Mouse (Mus musculus) intestine, postnatal 0 days (tissue): ENCODE results near the gene Mrps35. TPM values are rescaled to one million over a fixed set of nuclear protein-coding genes. Genes with fewer than 3 reads are reported as not detected.

Source experiments
- ATAC-seq: fragments of 200-750 bp; cut with Nextera tagmentation; 2 replicates; pipeline ENCODE4 v1.8.0; 2017; ENCODE audit warnings: mild to moderate bottlenecking, moderate TSS enrichment, moderate library complexity
- H3K27ac ChIP-seq: fragments of 300-500 bp; sonication (generic); 2 replicates; pipeline ENCODE4 v1.5.1; 2014; ENCODE audit warnings: mild to moderate bottlenecking, low read depth, low read length, moderate library complexity
- H3K27me3 ChIP-seq: fragments of 300-500 bp; sonication (generic); replicated peaks from 2 replicates; pipeline ENCODE4 v1.6.1; 2014; ENCODE audit warnings: low read length, mixed read lengths; ENCODE audit not compliant: control insufficient read depth, insufficient read depth
- H3K36me3 ChIP-seq: fragments of 300-500 bp; sonication (generic); 2 replicates; pipeline ENCODE4 v1.6.1; 2014; ENCODE audit warnings: mild to moderate bottlenecking, moderate library complexity; ENCODE audit not compliant: control insufficient read depth, insufficient read depth
- H3K4me1 ChIP-seq: fragments of 300-500 bp; sonication (generic); replicated peaks from 2 replicates; pipeline ENCODE4 v1.6.1; 2014; ENCODE audit warnings: antibody characterized with exemption, low read length, mixed read lengths; ENCODE audit not compliant: control insufficient read depth, insufficient read depth
- H3K4me2 ChIP-seq: fragments of 300-500 bp; sonication (generic); replicated peaks from 2 replicates; pipeline ENCODE4 v1.6.1; 2014; ENCODE audit warnings: low read depth, mild to moderate bottlenecking, moderate library complexity
- H3K4me3 ChIP-seq: fragments of 300-500 bp; sonication (generic); 2 replicates; pipeline ENCODE4 v1.5.1; 2014; ENCODE audit warnings: low read depth, low read length
- H3K9ac ChIP-seq: fragments of 300-500 bp; sonication (generic); 2 replicates; pipeline ENCODE4 v1.6.1; 2014; ENCODE audit warnings: mild to moderate bottlenecking, low read depth, low read length
- H3K9me3 ChIP-seq: fragments of 300-500 bp; sonication (generic); 2 replicates; pipeline ENCODE4 v1.6.1; 2016; ENCODE audit warnings: mixed run types; ENCODE audit not compliant: control insufficient read depth
- CTCF ChIP-seq: sonication (generic); IDR thresholded peaks from 2 replicates; pipeline ENCODE4 v1.5.1; 2016; ENCODE audit warnings: low read depth, mild to moderate bottlenecking, control low read depth, antibody characterized with exemption, moderate library complexity
- WGBS: fragments of 180-500 bp; shearing (Covaris S2); extraction: QIAGEN DNeasy Blood & Tissue Kit; methylation state at CpG from one replicate; pipeline ENCODE4 v1.1.7; 2014; 5-methylcytosine and 5-hydroxymethylcytosine counted together
- polyA plus RNA-seq: library from polyadenylated mRNA; unstranded; fragments of >200 nt; fragmentation: Nextera tagmentation; extraction: Ambion mirVana; gene quantifications from 2 replicates; pipeline ENCODE4 v1.2.1, GENCODE M21; 2015

Gene Mrps35
- polyA plus RNA-seq, 1 experiment from 2014 or later = 97.3 TPM

- no peaks in the 10 kb centered on the region for H3K9me3 ChIP-seq
- peaks cover 63% of the 10 kb centered on the region for H3K36me3 ChIP-seq
- ATAC-seq = no peak
- no peak overlapping the region for H3K27ac ChIP-seq
- TF ChIP-seq CTCF = peak; percentile 38
- no peaks in the 10 kb centered on the region; the same call in 1 of the 2 replicates for H3K4me1 ChIP-seq
- no peak overlapping the region for H3K4me3 ChIP-seq
- no peak overlapping the region for H3K9ac ChIP-seq
- WGBS = 68% methylated on average over 7 of the region's 7 CpGs
- H3K27me3 ChIP-seq = no peaks in the 10 kb centered on the region
- H3K4me2 ChIP-seq = no peak overlapping the region
Measured at GRCm38 (mm10) chr6:147059326-147059725, 16.8 kb downstream of the Mrps35 start.

DNA sequence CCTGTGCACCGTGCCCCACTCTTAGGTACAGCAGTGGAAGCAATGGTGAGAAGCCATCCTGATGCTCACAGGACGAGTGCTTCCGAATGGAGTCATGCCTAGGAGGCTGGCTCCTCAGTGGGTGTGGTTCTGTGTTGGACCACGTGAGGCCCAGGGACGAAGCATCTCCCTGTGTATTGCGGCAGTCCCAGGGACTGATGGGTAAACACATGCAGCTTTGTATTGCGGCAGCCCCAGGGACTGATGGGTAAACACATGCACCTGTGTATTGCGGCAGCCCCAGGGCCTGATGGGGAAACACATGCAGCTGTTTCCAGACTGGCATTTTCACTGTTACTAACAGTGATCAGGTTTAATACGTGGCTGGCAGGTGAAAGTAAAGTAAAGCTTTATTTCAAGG lies 19.1 kb downstream of the Mrps35 start:
- no peak overlapping the region for H3K4me3 ChIP-seq
- H3K4me2 ChIP-seq = no peak overlapping the region
- H3K9ac ChIP-seq = no peak overlapping the region
- peaks cover 51% of the 10 kb centered on the region for H3K36me3 ChIP-seq
- peak; percentile 34; the same call in 1 of the 2 replicates for ATAC-seq
- no peaks in the 10 kb centered on the region; the same call in 1 of the 2 replicates for H3K4me1 ChIP-seq
- no peak overlapping the region for H3K27ac ChIP-seq
- WGBS = 68% methylated on average over 9 of the region's 9 CpGs
- no peaks in the 10 kb centered on the region for H3K9me3 ChIP-seq
- H3K27me3 ChIP-seq = no peaks in the 10 kb centered on the region
- TF ChIP-seq CTCF = no peak

- Histone ChIP-seq H3K9me3 (no peaks in the 10 kb centered on the region), H3K4me3 (no peak overlapping the region), H3K36me3 (peaks cover 51% of the 10 kb centered on the region), H3K27ac (no peak overlapping the region), H3K9ac (no peak overlapping the region), H3K4me1 (no peaks in the 10 kb centered on the region; the same call in 1 of the 2 replicates), H3K4me2 (no peak overlapping the region), H3K27me3 (no peaks in the 10 kb centered on the region)
- ATAC-seq = no peak
- no peak for TF ChIP-seq CTCF
- WGBS = 50% methylated on average over 7 of the region's 7 CpGs
Measured at GRCm38 (mm10) chr6:147062034-147062433, 19.5 kb downstream of the Mrps35 start.

- Histone ChIP-seq H3K27ac (no peak overlapping the region), H3K4me3 (no peak overlapping the region), H3K36me3 (peaks cover 50% of the 10 kb centered on the region), H3K9ac (no peak overlapping the region), H3K9me3 (no peaks in the 10 kb centered on the region), H3K4me1 (no peaks in the 10 kb centered on the region; the same call in 1 of the 2 replicates), H3K4me2 (no peak overlapping the region), H3K27me3 (no peaks in the 10 kb centered on the region)
- TF ChIP-seq CTCF = no peak
- 89% methylated on average over 7 of the region's 7 CpGs for WGBS
- no peak for ATAC-seq
Measured at GRCm38 (mm10) chr6:147062694-147063093, 20.1 kb downstream of the Mrps35 start.

DNA sequence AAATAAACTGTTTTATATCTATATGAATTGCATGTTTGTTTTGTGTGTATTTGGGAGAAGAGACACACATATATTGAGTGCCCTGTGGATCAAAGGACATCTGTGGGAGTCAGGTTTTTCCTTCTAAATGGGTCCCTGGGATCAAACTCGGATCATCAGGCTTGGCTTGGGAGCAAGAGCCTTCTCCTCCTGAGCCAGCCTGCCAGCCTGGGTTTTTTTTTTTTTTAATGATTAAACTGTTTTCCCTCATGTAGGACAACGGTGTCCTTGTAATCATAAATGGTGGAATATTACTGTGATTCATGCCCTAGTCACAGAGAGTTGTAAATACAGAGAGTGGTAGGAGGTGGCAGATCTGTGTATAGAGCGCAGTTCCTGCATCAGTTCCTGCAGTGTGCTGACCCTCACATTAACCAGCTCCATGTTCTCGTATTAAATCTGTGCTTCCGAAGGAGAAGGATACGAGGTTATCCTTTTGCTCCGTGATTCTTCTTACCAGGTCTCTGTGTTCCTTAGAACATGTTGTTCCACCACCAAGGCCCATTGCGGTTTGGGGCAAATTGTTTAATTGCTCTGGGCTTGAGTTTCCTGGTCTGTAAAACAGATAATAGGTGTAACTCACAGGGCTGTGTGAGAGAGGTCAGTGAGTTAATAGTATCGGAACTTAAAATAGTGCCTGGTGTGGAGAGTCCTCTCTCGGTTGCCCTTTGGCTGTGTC lies 21.8 kb downstream of the Mrps35 start:
- Histone ChIP-seq H3K4me3 (no peak overlapping the region), H3K27me3 (no peaks in the 10 kb centered on the region), H3K27ac (peak overlapping the region; percentile 57), H3K9ac (no peak overlapping the region), H3K4me2 (0 out of 2 replicates have a peak overlapping the region, but pooled peaks have one; percentile 14), H3K9me3 (no peaks in the 10 kb centered on the region), H3K4me1 (no peaks in the 10 kb centered on the region; the same call in 1 of the 2 replicates), H3K36me3 (peaks cover 41% of the 10 kb centered on the region; the same call in 1 of the 2 replicates)
- TF ChIP-seq CTCF = no peak
- 51% methylated on average over 10 of the region's 10 CpGs for WGBS
- peak; percentile 72 for ATAC-seq

DNA sequence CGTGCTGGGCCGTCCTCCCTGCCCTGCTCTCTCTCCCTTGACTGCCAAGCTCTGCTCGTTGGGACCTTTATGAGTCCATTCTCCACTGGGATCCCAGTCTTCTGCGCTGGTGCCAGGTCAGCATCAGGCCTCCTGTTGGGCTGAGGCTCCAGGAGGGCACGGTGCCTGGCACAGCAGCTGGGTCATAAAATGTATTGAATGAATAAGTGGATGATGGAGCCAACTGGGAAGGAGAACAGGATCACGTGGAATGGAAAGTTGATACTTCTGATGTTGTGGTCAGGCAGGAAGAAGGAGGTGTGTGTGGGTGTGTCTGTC lies 22.3 kb downstream of the Mrps35 start:
- H3K9ac ChIP-seq = no peak overlapping the region
- no peak for TF ChIP-seq CTCF
- H3K36me3 ChIP-seq = peaks cover 37% of the 10 kb centered on the region; the same call in 1 of the 2 replicates
- H3K4me3 ChIP-seq = no peak overlapping the region
- peak; percentile 65 for ATAC-seq
- no peaks in the 10 kb centered on the region for H3K27me3 ChIP-seq
- no peaks in the 10 kb centered on the region; the same call in 1 of the 2 replicates for H3K4me1 ChIP-seq
- H3K4me2 ChIP-seq = 0 out of 2 replicates have a peak overlapping the region, but pooled peaks have one; percentile 14
- 53% methylated on average over 6 of the region's 6 CpGs for WGBS
- peak overlapping the region; percentile 57 for H3K27ac ChIP-seq
- H3K9me3 ChIP-seq = no peaks in the 10 kb centered on the region
